Mouse (Mus musculus): ENCODE measurements at regions not wholly inside any gene's neighbourhood (a gene's known extent, or its start where the extent isn't known, plus 50 kb on each side); places are given as distances from the start of the nearest gene placed in this dataset.

GRCm38 (mm10) chr14:26360071-26360470, 102.3 kb downstream of the Duxbl3 start:
- Histone ChIP-seq H3K4me2 (ENCODE audit: low read depth, low read length) (no peak overlapping the region), H3K4me3 (ENCODE audit: low read depth, low read length) (no peak overlapping the region), H3K36me3 (replicated peaks; ENCODE audit: control insufficient read depth, insufficient read depth, low read depth, low read length) (no peaks in the 10 kb centered on the region), H3K9me3 (replicated peaks; ENCODE audit: control insufficient read depth, low read length) (no peaks in the 10 kb centered on the region), H3K27me3 (ENCODE audit: control insufficient read depth, insufficient read depth, low read length) (no peaks in the 10 kb centered on the region), H3K27ac (replicated peaks; ENCODE audit: low read depth, low read length) (no peak overlapping the region), H3K4me1 (ENCODE audit: control insufficient read depth, insufficient read depth, low read length) (no peaks in the 10 kb centered on the region), H3K9ac (replicated peaks; ENCODE audit: low read length) (no peak overlapping the region)
- 67% methylated on average over 4 of the region's 4 CpGs for WGBS
- no peak for DNase-seq (ENCODE audit: low spot score)
- no peak for ATAC-seq (replicated peaks; ENCODE audit: insufficient number of reproducible peaks, low FRiP score, low TSS enrichment, low read depth)

GRCm38 (mm10) chr14:26361206-26361605, 103.4 kb downstream of the Duxbl3 start:
- DNase-seq (ENCODE audit: low spot score), result no peak
- H3K27ac ChIP-seq (replicated peaks; ENCODE audit: low read depth, low read length), result no peak overlapping the region
- no peak overlapping the region for H3K9ac ChIP-seq (replicated peaks; ENCODE audit: low read length)
- no peaks in the 10 kb centered on the region for H3K36me3 ChIP-seq (replicated peaks; ENCODE audit: control insufficient read depth, insufficient read depth, low read depth, low read length)
- H3K27me3 ChIP-seq (ENCODE audit: control insufficient read depth, insufficient read depth, low read length), result no peaks in the 10 kb centered on the region
- no peaks in the 10 kb centered on the region for H3K9me3 ChIP-seq (replicated peaks; ENCODE audit: control insufficient read depth, low read length)
- 95% methylated on average over 3 of the region's 3 CpGs for WGBS
- H3K4me2 ChIP-seq (ENCODE audit: low read depth, low read length), result no peak overlapping the region
- H3K4me3 ChIP-seq (ENCODE audit: low read depth, low read length), result no peak overlapping the region
- no peak for ATAC-seq (replicated peaks; ENCODE audit: insufficient number of reproducible peaks, low FRiP score, low TSS enrichment, low read depth)
- no peaks in the 10 kb centered on the region for H3K4me1 ChIP-seq (ENCODE audit: control insufficient read depth, insufficient read depth, low read length)

Data from embryonic facial prominence, embryonic 11.5 days (tissue).